Mouse (Mus musculus): ENCODE measurements around the gene Fcer1g. TPM values are rescaled to one million over a fixed set of nuclear protein-coding genes. Genes with fewer than 3 reads are reported as not detected.

Gene Fcer1g
- total RNA-seq, 2 experiments from 2014 or later = 10.2 to 11.6 TPM

DNA sequence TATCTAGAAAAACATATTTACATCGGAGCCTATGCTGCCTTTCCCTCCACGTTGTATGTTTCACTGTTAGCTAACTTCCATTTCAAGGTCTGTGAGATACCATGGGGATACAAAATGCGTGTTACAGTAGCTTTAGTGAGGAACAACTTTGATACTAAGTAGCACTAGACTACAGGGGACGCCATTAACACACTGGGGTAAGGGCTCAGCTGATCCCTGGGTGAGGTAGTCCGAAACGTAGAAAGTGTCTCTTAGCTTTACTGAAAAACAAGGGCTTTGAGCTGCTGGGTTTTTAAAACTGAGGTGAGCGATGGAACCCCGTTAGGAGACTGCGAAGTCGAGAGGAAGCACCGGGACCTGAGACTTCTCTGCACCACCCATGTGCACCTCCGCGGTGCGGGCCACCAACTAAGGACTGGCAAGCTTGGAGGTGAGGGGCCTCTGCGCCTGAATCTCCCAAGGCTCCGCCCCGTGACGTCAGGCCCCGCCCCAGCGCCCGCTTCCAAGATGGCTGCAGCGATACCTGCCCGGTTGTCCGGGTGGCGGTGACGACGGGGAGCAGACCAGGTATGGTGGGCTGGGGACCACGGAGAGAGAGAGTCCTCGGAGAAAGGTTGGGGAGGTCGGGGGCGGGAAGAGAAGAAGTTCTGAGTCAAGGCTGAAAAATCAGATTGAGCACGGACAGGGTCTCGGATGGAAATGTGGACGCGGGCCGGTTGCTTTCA lies 35.8 kb upstream of the Fcer1g start, which contains the start of gene B4galt3:
Gene B4galt3 (plus strand): TSS at position 481 of the 725 bp plus-strand sequence.
- peak; percentile 95 to 98 for DNase-seq
- intact Hi-C loops (cut with DNase I) = no loop called here

GRCm38 (mm10) chr1:171268341-171268740 lies 34.2 kb upstream of the Fcer1g start:
- DNase-seq = no peak
- intact Hi-C loops (cut with DNase I) = no loop called here

GRCm38 (mm10) chr1:171265971-171266744 lies 32.0 kb upstream of the Fcer1g start:
- no peak for DNase-seq
- intact Hi-C loops (cut with DNase I) = no loop called here

GRCm38 (mm10) chr1:171263666-171264461 lies 29.7 kb upstream of the Fcer1g start:
- intact Hi-C loops (cut with DNase I) = no loop called here
- no peak for DNase-seq

- intact Hi-C loops (cut with DNase I) = no loop called here
- DNase-seq = peak in 1 of 2 experiments; percentile 60
These were observed 29.0 kb upstream of the Fcer1g start for GRCm38 (mm10) chr1:171263185-171263611.

- DNase-seq = peak; percentile 68 to 82
These were observed 28.5 kb upstream of the Fcer1g start for GRCm38 (mm10) chr1:171262594-171263130.

DNA sequence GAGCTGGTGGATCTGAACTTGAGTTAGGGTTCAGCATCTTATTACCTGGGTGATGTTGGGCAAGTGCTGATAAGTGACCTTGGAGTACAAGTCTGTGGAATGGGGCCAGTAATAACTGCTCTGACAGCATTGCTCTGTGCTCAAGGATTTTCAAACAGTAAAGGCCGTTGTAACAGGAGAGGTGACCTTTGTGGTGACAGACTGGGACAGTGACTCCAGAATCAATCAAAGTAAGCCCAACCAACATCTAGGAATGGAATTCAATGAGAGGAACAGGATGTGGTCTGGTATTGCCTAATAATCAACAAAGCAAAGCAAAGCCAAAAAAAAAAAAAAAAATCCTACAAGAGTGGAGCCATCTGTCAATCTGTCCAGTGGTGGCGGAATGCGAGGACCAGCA lies 26.2 kb upstream of the Fcer1g start:
- DNase-seq = no peak
- intact Hi-C loops (cut with DNase I) = no loop called here

More at GRCm38 (mm10) chr1:171262594-171263130, 28.5 kb upstream of the Fcer1g start:
- intact Hi-C loops (cut with DNase I) = no loop called here

- no peak for DNase-seq
- intact Hi-C loops (cut with DNase I) = no loop called here
These were observed 24.8 kb upstream of the Fcer1g start for GRCm38 (mm10) chr1:171258921-171259320.

DNA sequence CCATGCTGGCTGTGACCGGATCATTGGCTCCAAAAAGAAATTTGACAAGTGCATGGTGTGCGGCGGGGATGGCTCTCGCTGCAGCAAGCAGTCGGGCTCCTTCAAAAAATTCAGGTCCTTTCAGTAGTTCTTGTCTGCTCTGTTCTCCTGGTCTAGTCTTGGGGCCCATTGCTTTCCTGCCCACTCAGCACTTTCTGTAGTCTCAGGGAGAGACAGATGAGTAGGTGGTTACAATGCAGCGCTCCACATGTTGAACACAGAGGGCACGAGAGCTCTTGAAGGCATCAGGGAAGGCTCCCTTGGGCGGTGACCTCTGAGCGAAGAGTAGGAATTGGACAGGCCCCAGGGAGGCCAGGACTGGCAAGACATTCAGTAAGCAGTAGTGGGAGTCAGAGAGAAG lies 23.6 kb upstream of the Fcer1g start:
- intact Hi-C loops (cut with DNase I) = loop anchor here (2.0 kb wide), 2 partner anchors 35 to 139 kb away; partner anchors contain the start of gene Tomm40l
- DNase-seq = no peak

GRCm38 (mm10) chr1:171256937-171257548 lies 22.9 kb upstream of the Fcer1g start:
- intact Hi-C loops (cut with DNase I) = loop anchor here (2.0 kb wide), 2 partner anchors 34 to 138 kb away; partner anchors contain the start of gene Tomm40l
- peak; percentile 66 to 79 for DNase-seq

- intact Hi-C loops (cut with DNase I) = loop anchor here (2.0 kb wide), 2 partner anchors 33 to 137 kb away; partner anchors contain the start of gene Tomm40l
- no peak for DNase-seq
These were observed 22.1 kb upstream of the Fcer1g start for GRCm38 (mm10) chr1:171256095-171256818.

DNA sequence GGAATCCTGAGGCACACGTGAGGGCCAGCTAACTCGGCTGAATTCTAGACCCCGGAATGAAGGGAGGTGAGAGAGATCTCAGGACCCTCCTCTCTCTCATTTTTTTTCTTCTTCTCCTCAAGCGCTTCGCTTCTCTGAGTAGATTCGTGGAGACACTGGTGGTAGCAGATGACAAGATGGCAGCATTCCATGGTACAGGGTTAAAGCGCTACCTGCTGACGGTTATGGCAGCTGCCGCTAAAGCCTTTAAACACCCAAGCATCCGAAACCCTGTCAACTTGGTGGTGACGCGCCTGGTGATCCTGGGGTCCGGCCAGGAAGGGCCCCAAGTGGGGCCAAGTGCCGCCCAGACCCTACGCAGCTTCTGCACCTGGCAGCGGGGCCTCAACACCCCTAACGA lies 18.2 kb upstream of the Fcer1g start:
- DNase-seq = no peak
- intact Hi-C loops (cut with DNase I) = no loop called here

DNA sequence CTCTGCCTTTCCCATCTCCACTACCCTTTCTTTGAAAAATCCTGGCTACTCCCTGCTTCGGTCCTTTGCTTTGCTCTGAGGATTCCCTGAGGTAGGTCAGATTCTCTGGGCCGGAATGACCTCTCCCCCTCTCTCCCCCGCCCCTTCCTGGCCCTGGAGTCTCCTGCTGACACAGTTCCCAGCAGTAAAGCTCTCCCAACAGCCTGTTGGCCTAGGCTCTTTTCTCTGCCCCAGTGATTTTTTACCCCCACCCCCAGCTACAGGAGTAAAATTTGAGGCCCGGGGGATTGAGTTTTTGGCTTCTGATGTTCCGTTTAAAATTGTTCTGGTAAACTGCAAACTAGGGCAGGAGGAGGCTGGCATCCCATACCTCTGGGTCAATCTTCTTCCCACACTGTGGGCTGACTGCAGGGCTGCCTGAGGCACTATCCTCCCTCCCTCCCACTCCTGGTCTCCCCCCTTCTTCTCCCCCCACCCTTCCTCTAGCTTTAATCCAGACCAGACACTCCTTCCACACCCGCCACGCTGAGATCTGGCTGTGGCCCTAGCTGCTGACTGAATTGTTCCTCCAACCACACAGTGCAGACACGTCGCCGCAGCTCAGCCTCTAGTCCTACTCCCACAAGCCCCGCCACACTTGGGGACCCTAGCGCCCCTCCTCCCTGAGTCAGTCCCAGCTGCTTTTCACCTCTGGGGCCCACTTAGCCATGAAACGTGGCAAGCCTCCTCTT lies 17.6 kb upstream of the Fcer1g start:
- intact Hi-C loops (cut with DNase I) = no loop called here

DNA sequence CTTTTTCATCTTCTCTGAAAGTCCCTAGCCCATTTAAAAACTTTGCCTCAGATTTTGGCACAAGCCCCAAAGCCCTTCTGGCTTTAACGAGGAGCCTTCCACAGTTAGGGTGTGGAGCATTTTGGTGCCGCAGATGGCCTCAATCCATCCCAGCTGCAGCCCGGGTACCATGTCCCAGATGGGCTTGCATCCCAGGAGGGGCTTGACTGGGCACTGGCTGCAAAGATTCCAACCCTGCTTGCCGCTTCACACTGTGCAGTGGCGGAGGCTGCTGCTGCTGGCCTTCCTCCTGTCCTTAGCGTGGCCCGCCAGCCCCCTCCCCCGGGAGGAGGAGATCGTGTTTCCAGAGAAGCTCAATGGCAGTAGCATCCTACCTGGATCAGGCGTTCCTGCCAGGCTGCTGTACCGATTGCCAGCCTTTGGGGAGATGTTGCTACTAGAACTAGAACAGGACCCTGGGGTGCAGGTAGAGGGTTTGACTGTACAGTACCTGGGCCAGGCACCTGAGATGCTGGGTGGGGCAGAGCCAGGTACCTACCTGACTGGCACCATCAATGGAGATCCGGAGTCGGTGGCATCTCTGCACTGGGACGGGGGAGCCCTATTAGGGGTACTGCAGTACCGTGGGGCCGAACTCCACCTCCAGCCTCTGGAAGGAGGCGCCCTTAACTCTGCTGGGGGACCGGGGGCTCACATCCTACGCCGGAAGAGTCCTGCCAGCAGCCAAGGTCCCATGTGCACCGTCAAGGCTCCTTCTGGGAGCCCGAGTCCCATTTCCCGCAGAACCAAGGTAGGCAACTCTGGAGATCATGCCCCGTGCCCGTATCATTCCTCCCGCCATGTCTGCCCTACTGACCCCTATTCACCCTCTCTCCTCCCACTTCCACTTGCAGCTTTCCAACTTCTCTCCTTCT lies 16.8 kb upstream of the Fcer1g start, which contains the start of gene Ndufs2:
Gene Ndufs2 (minus strand): TSS at position 709 of the 914 bp plus-strand sequence.
- intact Hi-C loops (cut with DNase I) = no loop called here
- peak; percentile 42 to 44 for DNase-seq

More for the DNA sequence above, 17.6 kb upstream of the Fcer1g start:
- peak; percentile 53 to 60 for DNase-seq

- DNase-seq = peak; percentile 63 to 72
- intact Hi-C loops (cut with DNase I) = no loop called here
These were observed 15.9 kb upstream of the Fcer1g start, which contains the start of gene Adamts4 for GRCm38 (mm10) chr1:171249913-171250600. Adamts4 (plus strand) TSS chr1:171250421.

DNA sequence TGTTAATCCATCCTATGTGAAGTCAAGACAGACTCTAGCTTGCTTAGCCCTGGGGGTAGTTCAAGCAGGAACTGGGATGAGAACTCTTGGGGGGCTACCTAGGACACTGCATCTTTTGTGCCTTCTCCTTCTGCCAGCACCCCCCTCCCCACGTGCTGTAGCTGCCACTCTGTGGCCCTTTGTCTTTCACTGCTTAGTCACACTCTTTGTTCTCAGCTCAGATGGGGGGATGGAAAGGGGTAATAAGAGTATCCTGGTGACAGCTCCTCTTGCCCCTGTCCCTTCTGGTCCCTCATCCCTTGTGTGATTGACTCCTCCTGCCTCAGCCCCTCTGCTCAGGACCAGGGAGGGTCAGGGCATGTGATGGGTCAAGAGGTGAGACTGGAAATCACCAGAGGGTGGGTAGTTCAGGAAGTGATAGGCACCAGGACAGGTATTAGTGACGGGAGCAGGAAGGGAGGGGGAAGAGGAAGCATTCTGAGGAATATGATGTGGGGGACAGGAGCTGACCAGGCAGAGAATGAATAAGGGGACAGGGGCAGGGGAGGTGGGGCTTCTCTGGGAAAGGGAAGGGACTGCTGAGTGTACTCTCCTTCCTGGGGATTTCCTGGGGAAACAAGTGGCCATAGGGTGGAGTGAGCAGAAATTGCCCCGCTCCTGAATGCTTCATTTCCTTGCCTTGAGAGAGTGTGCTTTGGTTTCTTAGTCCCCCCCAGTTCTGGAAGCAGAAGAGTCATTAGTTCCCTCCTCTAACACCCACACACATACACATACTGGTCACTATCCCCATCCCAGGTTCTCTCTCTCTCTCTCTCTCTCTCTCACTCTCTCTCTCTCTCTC lies 14.4 kb upstream of the Fcer1g start:
- no peak for DNase-seq
- intact Hi-C loops (cut with DNase I) = no loop called here
